Mouse (Mus musculus) heart, embryonic 13.5 days (tissue): ENCODE measurements around the gene Lgals4. TPM values are rescaled to one million over a fixed set of nuclear protein-coding genes. Genes with fewer than 3 reads are reported as not detected.
"Not testable (repeated sequence)": the region's sequence is repeated elsewhere in the genome, so short reads cannot be mapped to it uniquely, and the experiment has no call there.

Source experiments
- ATAC-seq: fragments of 200-750 bp; cut with Nextera tagmentation; 2 replicates; pipeline ENCODE4 v1.8.0; 2017; ENCODE audit warnings: moderate TSS enrichment; ENCODE audit not compliant: insufficient number of reproducible peaks, low FRiP score, low TSS enrichment; ENCODE audit errors: extremely low read depth
- H3K27ac ChIP-seq: fragments of 300-500 bp; sonication (generic); replicated peaks from 2 replicates; pipeline ENCODE4 v1.5.1; 2015; ENCODE audit warnings: moderate library complexity, mild to moderate bottlenecking, inconsistent platforms
- H3K27me3 ChIP-seq: fragments of 300-500 bp; sonication (generic); replicated peaks from 2 replicates; pipeline ENCODE4 v1.6.1; 2015; ENCODE audit warnings: mild to moderate bottlenecking, inconsistent platforms
- H3K36me3 ChIP-seq: fragments of 300-500 bp; sonication (generic); 2 replicates; pipeline ENCODE4 v1.6.1; 2015; ENCODE audit warnings: mild to moderate bottlenecking, inconsistent platforms
- H3K4me1 ChIP-seq: fragments of 300-500 bp; sonication (generic); 2 replicates; pipeline ENCODE4 v1.6.1; 2015; ENCODE audit warnings: inconsistent platforms
- H3K4me2 ChIP-seq: fragments of 300-500 bp; sonication (generic); 2 replicates; pipeline ENCODE4 v1.6.1; 2015; ENCODE audit warnings: inconsistent platforms, mild to moderate bottlenecking, moderate library complexity
- H3K4me3 ChIP-seq: fragments of 300-500 bp; sonication (generic); 2 replicates; pipeline ENCODE4 v1.5.1; 2015; ENCODE audit warnings: moderate library complexity, mild to moderate bottlenecking, inconsistent platforms
- H3K9ac ChIP-seq: fragments of 300-500 bp; sonication (generic); 2 replicates; pipeline ENCODE4 v1.6.1; 2015; ENCODE audit warnings: inconsistent platforms, mild to moderate bottlenecking, moderate library complexity
- H3K9me3 ChIP-seq: fragments of 300-500 bp; sonication (generic); 2 replicates; pipeline ENCODE4 v1.6.1; 2016; ENCODE audit warnings: inconsistent platforms
- WGBS: fragments of 180-500 bp; shearing (Covaris S2); methylation state at CpG from one replicate; pipeline ENCODE4 v1.1.7; 2015; ENCODE audit warnings: mixed read lengths; 5-methylcytosine and 5-hydroxymethylcytosine counted together
- polyA plus RNA-seq: library from polyadenylated mRNA; unstranded; fragments of >200 nt; fragmentation: Nextera tagmentation; extraction: Ambion mirVana; gene quantifications from 2 replicates; pipeline ENCODE4 v1.2.1, GENCODE M21; 2015

Gene Lgals4
- polyA plus RNA-seq, 1 experiment from 2014 or later: 4.3 TPM

DNA sequence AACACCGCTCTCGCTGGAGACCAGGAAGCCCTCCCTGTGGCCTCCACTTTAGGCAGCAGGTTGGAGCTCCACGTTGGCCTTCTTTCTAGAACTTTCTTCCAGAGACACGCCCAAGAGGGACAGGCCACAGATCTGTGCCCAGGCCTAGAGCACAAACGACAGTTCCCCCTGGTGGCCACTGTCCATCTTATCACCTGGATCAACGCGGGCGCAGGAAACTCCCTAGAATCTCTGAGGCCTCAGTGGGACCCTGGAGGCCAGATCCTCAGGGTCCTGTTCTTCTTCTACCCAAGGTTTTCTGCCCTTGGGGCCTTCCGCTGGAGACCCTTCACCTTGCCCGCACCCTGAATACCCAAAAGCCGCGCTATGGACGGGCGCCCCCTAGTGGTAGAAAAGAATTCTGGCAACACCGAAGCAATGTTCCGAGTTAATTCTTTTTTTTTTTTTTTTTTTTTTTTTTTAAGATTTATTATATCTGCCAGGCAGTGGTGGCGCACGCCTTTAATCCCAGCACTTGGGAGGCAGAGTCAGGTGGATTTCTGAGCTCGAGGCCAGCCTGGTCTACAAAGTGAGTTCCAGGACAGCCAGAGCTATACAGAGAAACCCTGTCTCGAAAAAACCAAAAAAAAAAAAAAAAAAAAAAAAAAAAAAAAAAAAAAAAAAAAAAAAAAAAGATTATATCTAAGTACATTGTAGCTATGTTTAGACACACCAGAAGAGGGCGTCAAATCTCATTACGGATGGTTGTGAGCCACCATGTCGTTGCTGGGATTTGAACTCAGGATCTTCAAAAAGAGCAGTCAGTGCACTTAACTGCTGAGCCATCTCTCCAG, 34.1 kb downstream of the Lgals4 start:
- Histone ChIP-seq H3K9ac (peak overlapping the region; percentile 56; the same call in 1 of the 2 replicates), H3K4me2 (peak overlapping the region; percentile 61), H3K4me3 (peak overlapping the region; percentile 34; the same call in 1 of the 2 replicates), H3K4me1 (peaks cover 26% of the 10 kb centered on the region)
- not testable (repeated sequence) for H3K27ac ChIP-seq, H3K27me3 ChIP-seq, H3K9me3 ChIP-seq, H3K36me3 ChIP-seq
- 27% methylated on average over 23 of the region's 23 CpGs for WGBS
- ATAC-seq: 0 out of 2 replicates have a peak, but pooled peaks have one; percentile 26

DNA sequence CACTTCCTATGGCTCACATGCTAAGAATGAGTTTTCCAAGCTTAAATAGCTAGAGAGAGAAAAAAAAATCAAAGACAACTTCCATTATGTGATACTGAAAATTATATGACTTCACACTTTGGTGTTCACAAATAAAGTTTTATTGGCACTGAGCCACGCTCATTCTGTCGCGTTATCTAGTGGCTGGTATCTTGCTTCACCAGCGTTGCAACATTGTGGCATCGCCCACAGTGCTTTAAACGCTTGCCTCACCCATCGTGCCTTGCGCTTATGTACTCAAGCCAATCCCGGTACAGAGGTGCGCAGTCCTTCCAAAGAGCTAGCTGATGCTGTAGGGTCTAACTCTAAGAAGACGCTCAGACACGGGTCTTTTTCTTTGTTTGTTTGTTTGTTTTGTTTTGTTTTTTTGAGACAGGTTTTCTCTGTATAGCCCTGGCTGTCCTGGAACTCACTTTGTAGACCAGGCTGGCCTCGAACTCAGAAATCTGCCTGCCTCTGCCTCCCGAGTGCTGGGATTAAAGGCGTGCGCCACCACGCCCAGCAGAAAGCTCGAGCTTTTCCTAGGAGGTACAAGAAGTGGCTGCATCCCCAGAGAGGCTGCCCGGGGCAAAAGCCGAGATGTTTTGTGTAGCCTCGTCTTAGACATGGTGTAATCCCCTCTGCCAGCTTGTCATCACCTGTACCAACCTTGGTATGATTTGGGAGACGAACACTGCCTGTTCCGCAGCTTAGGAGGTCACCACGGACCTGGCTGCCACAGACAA, 37.4 kb downstream of the Lgals4 start:
- H3K36me3 ChIP-seq: no peaks in the 10 kb centered on the region
- no peak for ATAC-seq
- no peaks in the 10 kb centered on the region for H3K9me3 ChIP-seq
- 81% methylated on average over 24 of the region's 24 CpGs for WGBS
- H3K4me1 ChIP-seq: peaks cover 6% of the 10 kb centered on the region; the same call in 1 of the 2 replicates
- H3K27ac ChIP-seq: no peak overlapping the region
- no peaks in the 10 kb centered on the region for H3K27me3 ChIP-seq
- H3K4me2 ChIP-seq: no peak overlapping the region
- no peak overlapping the region for H3K9ac ChIP-seq
- no peak overlapping the region for H3K4me3 ChIP-seq

DNA sequence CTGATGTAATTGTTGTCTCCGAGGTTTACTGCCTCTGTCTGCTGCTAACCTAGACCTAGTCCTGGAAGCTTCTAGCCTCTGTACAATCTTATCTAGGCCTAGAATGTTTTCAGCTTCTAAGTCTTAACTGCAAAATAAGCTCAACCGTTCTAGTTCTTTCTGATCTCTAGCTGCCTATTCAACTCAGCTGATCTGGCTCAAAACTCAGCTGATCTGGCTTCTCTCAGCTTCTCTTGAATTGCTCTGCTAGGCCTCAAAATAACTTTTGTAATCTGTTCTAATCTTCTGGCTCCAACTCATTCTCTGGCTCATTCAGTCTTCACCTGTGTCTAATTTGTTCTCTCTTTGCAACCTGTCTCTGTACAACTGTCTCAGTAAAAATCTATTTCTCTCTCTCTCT, 40.9 kb downstream of the Lgals4 start:
- ATAC-seq: no peak
- H3K27ac ChIP-seq: no peak overlapping the region
- 53% methylated on average over 2 of the region's 2 CpGs for WGBS
- H3K27me3 ChIP-seq: no peaks in the 10 kb centered on the region
- no peak overlapping the region for H3K4me2 ChIP-seq
- no peaks in the 10 kb centered on the region for H3K9me3 ChIP-seq
- no peaks in the 10 kb centered on the region for H3K36me3 ChIP-seq
- H3K4me1 ChIP-seq: 0 out of 2 replicates have a peak, but pooled peaks cover 3% of the 10 kb centered on the region
- H3K4me3 ChIP-seq: no peak overlapping the region
- no peak overlapping the region for H3K9ac ChIP-seq

DNA sequence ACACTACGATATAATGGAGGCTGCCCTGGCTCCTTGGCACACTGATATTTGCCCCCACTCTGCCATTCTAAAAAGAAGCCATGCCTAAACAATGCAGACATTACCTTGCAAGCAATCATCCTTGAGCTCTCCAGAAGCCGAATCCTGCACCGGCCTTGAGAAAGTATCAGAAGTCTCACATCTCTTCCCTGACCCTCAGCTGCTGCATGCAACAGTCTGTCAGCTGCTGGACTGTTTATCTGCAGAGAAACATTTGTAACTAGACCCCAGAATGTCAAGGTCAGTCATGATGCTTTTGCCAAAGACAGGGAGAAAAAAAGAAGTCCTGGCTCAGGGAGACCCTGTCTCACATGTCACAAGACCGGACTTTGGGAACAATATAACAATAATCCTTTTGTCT, 42.4 kb downstream of the Lgals4 start:
- no peak overlapping the region for H3K4me2 ChIP-seq
- 73% methylated on average over 4 of the region's 4 CpGs for WGBS
- H3K9ac ChIP-seq: no peak overlapping the region
- H3K27me3 ChIP-seq: no peaks in the 10 kb centered on the region; the same call in 1 of the 2 replicates
- no peak for ATAC-seq
- no peaks in the 10 kb centered on the region for H3K36me3 ChIP-seq
- H3K27ac ChIP-seq: no peak overlapping the region
- H3K4me3 ChIP-seq: no peak overlapping the region
- H3K4me1 ChIP-seq: 0 out of 2 replicates have a peak, but pooled peaks cover 3% of the 10 kb centered on the region
- no peaks in the 10 kb centered on the region for H3K9me3 ChIP-seq

DNA sequence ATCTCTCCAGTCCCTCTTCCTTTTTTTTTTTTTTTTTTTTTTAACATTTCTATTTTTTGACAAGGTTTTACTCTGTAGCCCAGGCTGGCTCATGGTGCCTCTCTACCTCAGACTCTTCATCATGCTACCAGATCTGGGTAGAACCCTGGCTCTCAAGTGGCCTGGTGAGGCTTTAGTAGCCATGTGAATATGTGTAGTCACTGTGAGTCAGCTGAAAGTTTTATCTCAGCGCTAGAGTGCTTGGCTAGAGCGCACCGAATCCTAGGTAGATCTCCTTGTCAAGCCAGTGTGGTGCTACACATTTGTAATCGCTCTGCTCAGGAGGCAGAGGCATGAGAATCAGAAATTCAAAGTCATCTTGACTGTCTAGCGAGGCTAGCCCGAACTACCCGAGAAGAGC, 43.5 kb downstream of the Lgals4 start:
- no peak overlapping the region for H3K27ac ChIP-seq
- H3K4me3 ChIP-seq: no peak overlapping the region
- 66% methylated on average over 7 of the region's 7 CpGs for WGBS
- peak; percentile 81 for ATAC-seq
- no peak overlapping the region for H3K9ac ChIP-seq
- H3K9me3 ChIP-seq: no peaks in the 10 kb centered on the region
- H3K4me2 ChIP-seq: no peak overlapping the region
- H3K4me1 ChIP-seq: 0 out of 2 replicates have a peak, but pooled peaks cover 3% of the 10 kb centered on the region
- no peaks in the 10 kb centered on the region for H3K36me3 ChIP-seq
- H3K27me3 ChIP-seq: peaks cover 6% of the 10 kb centered on the region; the same call in 1 of the 2 replicates

DNA sequence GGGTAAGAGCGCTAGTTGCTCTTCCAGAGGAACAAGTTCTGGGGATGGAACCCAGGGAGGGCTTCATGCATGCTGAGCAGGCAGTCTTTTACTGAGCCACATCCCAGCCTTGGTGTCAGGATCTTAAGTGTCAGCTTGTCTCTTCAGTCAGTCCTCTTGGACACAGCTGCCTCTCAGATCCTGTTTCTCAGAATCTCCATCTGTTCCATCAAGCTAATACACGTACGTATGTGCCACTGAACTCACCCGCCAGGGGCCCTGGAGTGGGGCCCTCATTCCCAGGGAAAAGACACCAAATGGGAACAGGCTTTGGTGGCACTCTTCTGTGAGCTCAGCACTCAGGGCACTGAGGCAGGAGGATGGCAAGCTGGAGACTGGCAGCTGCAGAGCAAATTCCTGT, 44.2 kb downstream of the Lgals4 start:
- Histone ChIP-seq H3K36me3 (no peaks in the 10 kb centered on the region), H3K27me3 (peaks cover 6% of the 10 kb centered on the region; the same call in 1 of the 2 replicates), H3K9ac (no peak overlapping the region), H3K27ac (peak overlapping the region; percentile 36; the same call in 1 of the 2 replicates), H3K4me2 (no peak overlapping the region), H3K9me3 (no peaks in the 10 kb centered on the region), H3K4me1 (0 out of 2 replicates have a peak, but pooled peaks cover 3% of the 10 kb centered on the region), H3K4me3 (no peak overlapping the region)
- 74% methylated on average over 4 of the region's 4 CpGs for WGBS
- no peak for ATAC-seq

DNA sequence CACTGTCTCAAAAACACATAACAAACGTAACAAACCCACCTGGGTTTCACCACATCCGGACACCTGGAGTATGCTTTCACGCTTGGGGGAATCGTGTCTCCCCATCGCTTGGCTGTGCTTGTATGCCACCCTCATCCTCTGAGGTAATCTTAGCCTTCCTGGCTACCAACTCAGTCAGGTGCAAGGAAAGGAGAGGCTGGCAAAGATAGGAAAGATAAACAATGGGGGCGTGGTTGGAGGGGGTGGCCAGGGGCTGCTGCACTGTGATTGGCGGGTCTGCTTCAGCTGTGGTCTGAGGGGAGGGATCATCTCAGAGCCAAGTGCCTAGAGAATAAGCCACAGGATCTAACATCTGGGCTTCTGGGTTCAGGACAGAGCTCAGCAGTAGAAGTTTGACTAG, 46.0 kb downstream of the Lgals4 start:
- 66% methylated on average over 7 of the region's 7 CpGs for WGBS
- Histone ChIP-seq H3K9ac (no peak overlapping the region), H3K27me3 (peaks cover 6% of the 10 kb centered on the region; the same call in 1 of the 2 replicates), H3K9me3 (no peaks in the 10 kb centered on the region), H3K4me1 (0 out of 2 replicates have a peak, but pooled peaks cover 3% of the 10 kb centered on the region), H3K36me3 (no peaks in the 10 kb centered on the region), H3K4me2 (no peak overlapping the region), H3K27ac (no peak overlapping the region), H3K4me3 (no peak overlapping the region)
- no peak for ATAC-seq

DNA sequence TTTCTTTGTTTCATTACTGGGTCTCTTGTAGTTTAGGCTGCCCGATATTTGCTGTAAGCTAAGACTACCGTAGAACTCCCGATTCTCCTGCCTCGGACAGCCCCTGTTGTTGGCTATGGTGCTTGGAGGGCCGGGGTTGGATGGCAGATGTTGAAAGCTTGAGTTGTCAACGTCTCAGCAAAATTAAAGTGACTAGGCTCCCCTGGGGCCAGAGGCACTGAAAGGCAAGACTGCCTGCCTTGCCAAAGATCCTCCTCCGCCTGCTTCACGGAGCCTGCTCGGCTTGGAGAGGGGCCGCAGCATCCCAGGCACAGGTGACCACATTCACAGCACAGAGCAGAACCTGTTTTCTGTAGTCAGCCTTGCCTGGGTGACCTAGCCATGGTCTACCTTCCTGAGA, 46.9 kb downstream of the Lgals4 start:
- Histone ChIP-seq H3K4me1 (0 out of 2 replicates have a peak, but pooled peaks cover 3% of the 10 kb centered on the region), H3K9me3 (no peaks in the 10 kb centered on the region), H3K4me3 (no peak overlapping the region), H3K27ac (no peak overlapping the region), H3K27me3 (peaks cover 7% of the 10 kb centered on the region; the same call in 1 of the 2 replicates), H3K36me3 (no peaks in the 10 kb centered on the region), H3K9ac (no peak overlapping the region), H3K4me2 (no peak overlapping the region)
- WGBS: 67% methylated on average over 10 of the region's 10 CpGs
- ATAC-seq: no peak

DNA sequence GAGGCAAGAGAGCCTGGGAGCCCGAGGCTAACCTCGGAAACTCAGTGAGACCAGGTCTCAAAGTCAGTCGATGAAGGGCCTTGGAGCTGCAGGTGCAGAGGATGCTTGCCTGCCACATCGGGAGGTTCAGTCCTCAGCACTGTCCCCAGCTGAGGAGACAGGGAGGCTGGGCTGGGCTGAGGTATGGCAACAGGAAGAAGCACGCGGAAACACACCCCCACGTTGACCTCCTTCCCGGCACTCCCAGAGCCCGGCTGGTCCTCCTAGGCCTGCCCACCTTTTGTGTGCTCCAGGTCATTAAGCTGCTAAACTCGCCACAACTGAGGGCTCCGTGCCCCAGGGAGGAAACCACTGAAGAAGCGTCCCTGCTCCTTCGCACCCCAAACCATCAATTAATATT, 47.5 kb downstream of the Lgals4 start, which contains the start of gene Capn12:
Capn12 (plus strand) TSS at position 224 of the 400 bp plus-strand sequence.
- Histone ChIP-seq H3K9me3 (no peaks in the 10 kb centered on the region), H3K4me1 (no peaks in the 10 kb centered on the region), H3K27ac (no peak within 1 kb of the TSS), H3K4me2 (no peak within 1 kb of the TSS), H3K9ac (no peak within 1 kb of the TSS), H3K36me3 (no peaks in the 10 kb centered on the region), H3K27me3 (peaks cover 14% of the 10 kb centered on the region), H3K4me3 (no peak within 1 kb of the TSS)
- no peak for ATAC-seq
- WGBS: 46% methylated on average over 13 of the region's 13 CpGs

DNA sequence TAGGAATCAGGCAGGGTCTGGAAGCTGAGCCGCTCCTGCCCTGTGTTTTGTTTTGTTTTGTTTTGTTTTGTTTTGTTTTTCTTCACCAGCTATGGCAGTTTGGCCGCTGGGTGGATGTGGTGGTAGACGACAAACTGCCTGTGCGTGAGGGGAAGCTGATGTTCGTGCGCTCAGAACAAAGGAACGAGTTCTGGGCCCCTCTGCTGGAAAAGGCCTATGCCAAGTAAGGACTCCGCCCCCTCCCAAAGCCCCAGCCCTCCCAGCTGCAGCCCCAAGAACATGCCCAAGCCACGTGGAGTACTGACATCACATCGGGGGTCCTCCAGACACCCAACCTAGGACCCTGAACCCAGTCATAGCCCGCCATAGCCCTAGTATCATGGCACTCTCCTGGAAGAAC, 49.4 kb downstream of the Lgals4 start:
- WGBS: 71% methylated on average over 11 of the region's 11 CpGs
- no peak for ATAC-seq
- Histone ChIP-seq H3K9ac (no peak overlapping the region), H3K27me3 (peaks cover 32% of the 10 kb centered on the region), H3K36me3 (no peaks in the 10 kb centered on the region), H3K9me3 (no peaks in the 10 kb centered on the region), H3K27ac (no peak overlapping the region), H3K4me2 (no peak overlapping the region), H3K4me1 (peaks cover under 1% of the 10 kb centered on the region; the same call in 1 of the 2 replicates), H3K4me3 (no peak overlapping the region)

DNA sequence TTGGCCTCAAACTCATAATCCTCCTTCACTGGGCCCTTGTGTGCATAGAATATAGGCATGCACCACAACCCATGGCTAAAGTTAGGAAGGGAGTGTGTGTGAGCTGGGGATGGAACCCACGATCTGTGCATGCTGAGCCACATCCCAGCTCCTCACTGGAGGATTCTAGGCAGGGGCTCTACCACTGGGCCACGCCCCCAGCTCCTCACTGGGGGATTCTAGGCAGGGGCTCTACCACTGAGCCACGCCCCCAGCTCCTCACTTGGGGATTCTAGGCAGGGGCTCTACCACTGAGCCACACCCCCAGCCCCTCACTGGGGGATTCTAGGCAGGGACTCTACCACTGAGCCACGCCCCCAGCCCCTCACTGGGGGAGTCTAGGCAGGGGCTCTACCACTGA, 50.0 kb downstream of the Lgals4 start:
- H3K9ac ChIP-seq, H3K4me1 ChIP-seq, H3K27ac ChIP-seq, H3K9me3 ChIP-seq, H3K36me3 ChIP-seq, H3K4me2 ChIP-seq, H3K4me3 ChIP-seq, ATAC-seq: not testable (repeated sequence)
- WGBS: 87% methylated on average over 4 of the region's 4 CpGs
- peaks cover 39% of the 10 kb centered on the region for H3K27me3 ChIP-seq
